Mouse (Mus musculus): ENCODE measurements around the gene Nudt9.

Gene Nudt9

GRCm38 (mm10) chr5:104036686-104037085, 9.4 kb upstream of the Nudt9 start:
- DNase-seq (ENCODE audit: low spot score): no peak

DNA sequence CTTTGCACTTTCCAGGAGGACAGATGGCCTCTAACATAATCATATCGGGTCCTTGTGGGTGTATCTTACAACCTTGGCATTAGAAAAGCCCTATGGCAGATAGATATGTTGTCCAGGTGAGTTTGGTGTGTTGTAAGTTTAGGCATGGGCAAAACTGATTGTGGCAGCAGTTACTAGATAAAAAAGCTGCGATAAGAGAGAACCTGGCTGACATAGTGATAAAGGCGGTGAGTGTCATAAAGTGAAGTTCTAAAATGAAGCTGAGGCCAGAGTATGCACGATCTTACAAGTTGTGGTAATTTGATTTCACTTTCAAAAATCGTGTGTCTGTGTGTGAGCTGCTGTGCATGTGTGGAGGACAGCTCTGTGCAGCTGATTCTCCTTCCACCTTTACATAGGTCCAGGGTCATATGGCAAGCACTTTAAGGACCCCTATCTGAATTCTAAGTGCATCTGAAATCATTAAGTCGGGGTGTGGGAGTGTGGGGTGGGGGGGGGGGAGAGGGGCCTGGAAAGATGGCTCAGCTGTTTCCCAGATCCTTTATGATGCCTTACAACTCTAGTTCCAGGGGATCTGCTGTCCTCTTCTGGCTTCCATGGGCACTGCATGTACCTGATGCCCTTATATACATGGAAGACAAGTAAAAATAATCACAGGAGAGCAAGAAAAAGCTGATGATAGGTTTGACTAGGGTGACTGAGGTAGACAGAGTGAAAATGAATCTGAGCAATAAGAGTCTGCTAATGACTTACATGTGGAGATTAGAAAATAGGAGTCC, 6.8 kb upstream of the Nudt9 start:
- DNase-seq (ENCODE audit: low spot score): no peak

GRCm38 (mm10) chr5:104042906-104043305, 3.2 kb upstream of the Nudt9 start:
- DNase-seq (ENCODE audit: low spot score): no peak

DNA sequence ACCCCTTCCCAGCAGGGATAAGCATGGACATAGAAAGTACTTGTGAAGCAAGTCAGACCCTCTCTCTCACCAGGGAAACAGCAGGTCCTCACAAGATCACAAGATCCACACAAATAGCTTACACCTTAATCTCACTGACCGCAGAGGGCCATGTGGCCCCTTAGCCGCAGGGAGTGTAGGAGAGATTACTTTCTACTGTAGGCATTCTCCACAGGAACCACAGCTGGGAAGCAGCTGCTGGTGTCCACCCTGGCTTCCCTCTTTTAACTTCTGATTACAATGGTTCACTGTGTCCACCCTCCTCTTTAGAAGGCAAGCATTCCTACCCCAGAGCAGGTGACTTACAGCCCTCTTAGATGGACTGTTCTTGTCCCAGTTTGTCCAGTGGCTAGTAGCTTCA, 2.4 kb upstream of the Nudt9 start:
- no peak for DNase-seq (ENCODE audit: low spot score)

DNA sequence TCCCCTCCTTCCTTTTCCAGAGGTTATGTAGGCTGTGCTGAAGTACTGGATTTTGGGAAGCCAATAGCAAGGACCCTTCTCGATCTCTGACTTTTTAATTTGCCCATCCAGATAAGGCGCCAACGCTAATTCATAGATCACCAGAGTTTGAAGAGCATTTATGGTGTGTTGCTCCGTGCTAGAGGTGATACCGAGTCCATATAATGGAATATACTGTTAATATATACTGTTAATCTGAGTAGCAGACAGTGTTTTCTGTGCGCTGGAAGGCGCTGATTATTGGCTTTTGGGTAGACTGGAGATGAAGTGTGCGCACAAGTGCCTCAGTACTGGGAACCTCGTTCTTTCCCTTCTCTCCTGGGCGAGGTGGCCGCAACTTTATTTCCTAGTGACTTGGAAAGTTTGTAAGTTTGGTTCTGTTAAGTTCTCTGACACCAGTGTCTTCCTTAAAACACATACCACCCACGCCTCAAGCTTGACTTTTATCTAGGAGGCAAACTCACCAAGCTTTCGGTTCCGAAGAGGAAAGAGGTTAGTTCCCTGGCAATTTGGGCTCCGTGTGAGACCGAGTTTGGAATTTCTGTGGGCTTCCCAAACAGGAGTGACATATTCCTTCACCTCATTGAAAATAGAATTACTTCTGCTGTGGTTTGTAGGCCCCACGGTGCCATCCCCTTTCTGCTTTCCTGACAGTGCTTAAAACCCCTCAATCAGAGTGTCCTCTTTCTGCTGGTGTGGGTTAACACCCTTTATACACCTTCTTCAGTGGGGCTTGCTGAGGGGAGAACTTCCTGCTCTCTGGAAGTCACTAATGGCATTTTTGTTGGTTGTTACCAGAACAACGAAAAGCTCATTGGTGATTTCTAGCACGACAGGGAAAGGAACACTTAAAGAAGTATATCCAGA, 1.3 kb downstream of the Nudt9 start:
- DNase-seq (ENCODE audit: low spot score): no peak

- DNase-seq (ENCODE audit: low spot score): no peak
These were observed 2.0 kb downstream of the Nudt9 start for GRCm38 (mm10) chr5:104048139-104048538.

- DNase-seq (ENCODE audit: low spot score): no peak
These were observed 6.8 kb downstream of the Nudt9 start for GRCm38 (mm10) chr5:104052956-104053355.

DNA sequence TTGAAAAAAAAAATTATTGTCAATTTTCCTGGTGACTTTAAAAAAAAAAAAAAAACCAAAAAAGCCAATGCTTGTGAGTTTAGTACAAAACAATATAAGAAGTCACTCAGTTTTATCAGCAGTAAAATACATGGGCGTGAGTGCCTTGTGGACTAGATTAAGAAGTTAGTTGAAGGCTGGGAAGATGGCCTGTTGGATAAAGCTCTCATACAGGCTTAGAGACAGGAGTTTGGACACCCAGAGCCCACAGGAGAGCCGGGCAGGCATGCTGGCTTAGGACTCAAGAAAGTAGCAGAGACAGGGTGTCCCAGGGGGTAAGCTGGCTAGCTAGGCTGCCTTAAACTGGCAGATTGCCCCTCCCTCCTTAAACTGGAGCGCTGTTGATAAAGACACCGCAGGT, 8.8 kb downstream of the Nudt9 start:
- DNase-seq (ENCODE audit: low spot score): no peak

DNA sequence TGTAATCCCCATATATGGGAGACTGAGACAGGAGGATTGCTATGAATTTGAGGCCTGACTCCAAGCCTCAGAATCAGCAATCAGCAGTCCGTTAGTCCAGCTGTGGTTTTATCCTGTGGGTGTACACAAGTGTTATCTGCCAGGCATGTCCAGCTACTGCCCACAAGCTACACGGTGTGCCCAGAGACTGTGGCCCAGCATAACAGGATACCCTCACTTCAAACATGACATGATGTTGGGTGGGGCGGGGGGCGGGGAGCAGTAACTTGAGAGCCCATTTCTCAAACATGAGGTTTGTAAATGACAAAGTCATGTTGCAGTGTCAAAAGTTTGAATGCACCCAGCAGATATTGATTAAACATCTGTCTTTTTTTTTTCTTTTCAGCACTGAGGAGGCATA, 9.7 kb downstream of the Nudt9 start:
- DNase-seq (ENCODE audit: low spot score): no peak

- DNase-seq (ENCODE audit: low spot score): no peak
These were observed 10.2 kb downstream of the Nudt9 start for GRCm38 (mm10) chr5:104056295-104056694.

DNA sequence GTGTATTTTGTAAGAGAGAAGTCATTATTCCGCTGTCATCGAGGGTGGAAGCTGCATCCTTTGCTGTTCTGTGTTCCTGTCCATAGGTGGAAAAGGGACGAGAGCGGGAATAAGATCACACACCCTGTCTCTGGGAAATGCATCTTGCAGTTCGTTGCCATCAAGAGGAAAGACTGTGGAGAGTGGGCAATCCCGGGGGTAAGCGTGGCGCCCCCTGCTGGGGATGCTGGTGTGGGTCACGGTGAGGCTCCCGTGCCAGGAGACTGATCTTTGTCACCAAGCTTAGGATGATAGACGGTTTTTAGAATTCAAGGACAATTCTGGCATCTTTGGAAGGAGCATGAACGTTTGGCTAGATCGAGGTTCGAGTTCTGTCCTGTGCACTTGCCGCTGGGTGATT, 11.9 kb downstream of the Nudt9 start:
- DNase-seq (ENCODE audit: low spot score): no peak

GRCm38 (mm10) chr5:104059628-104060027, 13.5 kb downstream of the Nudt9 start:
- DNase-seq (ENCODE audit: low spot score): no peak

- DNase-seq (ENCODE audit: low spot score): no peak
These were observed 14.3 kb downstream of the Nudt9 start for GRCm38 (mm10) chr5:104060429-104060828.

- DNase-seq (ENCODE audit: low spot score): no peak
These were observed 16.0 kb downstream of the Nudt9 start for GRCm38 (mm10) chr5:104061936-104062772.

DNA sequence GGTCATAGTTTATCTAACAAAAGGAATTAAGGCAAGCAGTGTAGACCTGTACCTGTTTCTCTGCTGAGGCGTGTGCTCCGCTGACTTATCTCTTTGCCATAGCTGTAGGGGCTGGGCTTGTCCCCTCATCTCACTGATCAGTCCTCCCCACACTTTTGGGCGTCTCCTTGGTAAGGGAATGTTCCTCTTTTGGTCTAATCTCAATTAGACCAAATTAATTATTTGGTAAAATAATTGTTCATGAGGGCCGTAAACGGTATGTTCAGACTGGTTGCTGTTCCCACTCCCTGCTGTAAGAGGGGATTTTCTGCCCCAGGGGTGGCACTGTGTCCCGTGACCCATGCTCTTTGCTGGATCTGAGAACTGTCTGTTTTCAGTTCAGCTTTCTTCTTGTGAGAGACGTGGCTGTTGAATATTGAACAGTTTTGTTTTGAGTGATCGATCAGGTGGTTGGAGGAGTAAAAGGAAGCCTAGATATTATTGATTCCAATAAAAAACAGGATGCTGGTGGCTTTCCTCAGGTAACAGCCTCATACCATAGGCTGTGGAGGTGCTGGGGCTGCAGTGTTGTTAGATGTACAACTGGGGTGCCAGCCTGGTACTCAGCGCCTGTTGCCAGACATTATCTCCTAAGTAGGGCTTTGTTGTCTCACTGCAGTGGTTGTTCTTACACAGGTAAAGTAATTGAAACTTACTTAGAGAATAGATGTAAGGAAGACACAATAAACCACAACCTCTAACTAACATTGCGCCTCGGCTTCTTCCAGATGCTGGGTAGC, 16.9 kb downstream of the Nudt9 start:
- no peak for DNase-seq (ENCODE audit: low spot score)

DNA sequence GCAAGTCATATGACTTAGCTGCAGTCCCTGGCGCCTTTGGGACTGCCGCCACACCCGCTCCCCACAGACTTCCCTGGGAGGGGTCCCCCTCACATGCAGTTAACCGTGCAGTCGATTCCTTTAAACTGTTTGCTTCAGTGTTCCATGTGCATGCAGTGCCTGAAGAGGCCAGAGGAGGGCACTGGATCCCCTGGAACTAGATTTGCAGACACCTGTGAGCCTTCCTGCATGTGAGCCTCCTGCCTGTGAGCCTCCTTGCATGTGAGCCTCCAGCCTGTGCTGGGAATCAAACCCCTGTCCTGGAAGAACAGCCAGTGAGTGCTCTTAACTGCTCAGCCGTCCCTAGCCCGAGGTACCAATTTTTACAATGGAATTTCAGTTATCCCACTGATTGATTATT, 22.6 kb downstream of the Nudt9 start:
- DNase-seq (ENCODE audit: low spot score): no peak

DNA sequence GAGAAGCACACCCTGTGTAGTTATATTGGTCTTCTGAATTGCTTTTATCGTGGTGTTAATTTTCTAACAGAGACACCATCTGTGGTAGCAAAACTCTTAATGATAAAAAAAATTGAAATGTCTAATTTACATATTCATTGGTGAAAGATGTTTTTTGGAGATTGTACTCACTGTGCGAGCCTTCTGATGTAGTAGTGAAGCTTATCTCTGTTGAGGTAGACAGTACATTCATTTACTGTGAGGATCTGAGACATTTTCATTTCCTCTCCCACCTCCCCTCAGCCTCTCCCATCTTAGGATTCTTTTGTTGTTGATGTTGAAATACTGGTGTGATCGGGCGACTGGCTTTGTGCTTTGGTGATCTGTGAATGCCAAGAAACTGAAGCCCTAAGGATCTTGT, 24.9 kb downstream of the Nudt9 start:
- DNase-seq (ENCODE audit: low spot score): no peak

GRCm38 (mm10) chr5:104072272-104072886, 26.3 kb downstream of the Nudt9 start:
- no peak for DNase-seq (ENCODE audit: low spot score)

- no peak for DNase-seq (ENCODE audit: low spot score)
These were observed 27.5 kb downstream of the Nudt9 start for GRCm38 (mm10) chr5:104073602-104074001.

DNA sequence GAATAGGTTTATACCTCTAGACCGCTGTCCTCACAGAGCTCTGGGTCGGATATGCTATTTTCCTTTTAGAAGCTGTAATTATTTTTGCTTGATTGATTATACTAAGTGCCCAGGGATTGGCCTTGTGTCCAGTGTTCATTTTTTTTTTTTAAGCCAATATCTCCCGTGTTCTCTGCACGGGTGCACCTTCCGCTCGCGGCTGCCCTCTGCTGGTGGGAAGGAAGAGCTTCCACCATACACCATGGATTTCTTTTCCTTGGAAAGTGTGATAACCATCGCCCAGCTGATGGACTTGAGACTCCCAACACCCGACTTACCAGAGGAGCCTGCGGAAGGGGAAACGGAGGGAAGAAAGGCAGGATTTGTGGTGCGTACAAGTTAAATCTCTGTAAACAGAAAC, 28.3 kb downstream of the Nudt9 start:
- DNase-seq (ENCODE audit: low spot score): peak; percentile 27

DNA sequence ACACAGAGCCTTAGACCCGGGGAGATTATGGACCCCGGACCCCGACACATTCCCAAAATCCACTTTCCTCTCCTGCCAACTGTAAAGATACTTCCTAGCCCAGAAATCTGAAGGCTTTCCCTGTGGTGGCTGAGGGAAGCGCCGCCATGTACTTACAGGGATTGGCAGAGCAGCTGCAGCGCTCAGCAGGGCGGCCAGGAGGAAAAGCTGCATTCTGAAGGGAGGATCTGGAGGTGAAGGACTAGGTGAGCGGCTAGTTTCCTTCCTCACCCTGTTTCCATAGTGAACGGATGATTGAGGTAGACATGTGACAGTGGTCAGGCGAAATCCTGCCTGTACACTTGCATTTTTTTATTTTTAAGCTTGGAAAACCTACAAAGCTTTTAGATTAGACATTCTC, 30.3 kb downstream of the Nudt9 start:
- no peak for DNase-seq (ENCODE audit: low spot score)
